Mouse (Mus musculus) midbrain, embryonic 12.5 days (tissue): ENCODE data around the gene Wdr18. TPM values are rescaled to one million over a fixed set of nuclear protein-coding genes. Genes with fewer than 3 reads are reported as not detected.

Experiments used
- ATAC-seq: fragments of 200-750 bp; cut with Nextera tagmentation; 2 replicates; pipeline ENCODE4 v1.8.0; 2017; ENCODE audit warnings: low read depth, moderate TSS enrichment, moderate library complexity; ENCODE audit not compliant: low FRiP score
- H3K27ac ChIP-seq: fragments of 300-500 bp; sonication (generic); replicated peaks from 2 replicates; pipeline ENCODE4 v1.5.1; 2016; ENCODE audit warnings: mild to moderate bottlenecking
- H3K27me3 ChIP-seq: fragments of 300-500 bp; sonication (generic); 2 replicates; pipeline ENCODE4 v1.6.1; 2016; ENCODE audit warnings: mild to moderate bottlenecking
- H3K36me3 ChIP-seq: fragments of 300-500 bp; sonication (generic); 2 replicates; pipeline ENCODE4 v1.6.1; 2016
- H3K4me1 ChIP-seq: fragments of 300-500 bp; sonication (generic); 2 replicates; pipeline ENCODE4 v1.6.1; 2016
- H3K4me2 ChIP-seq: fragments of 300-500 bp; sonication (generic); replicated peaks from 2 replicates; pipeline ENCODE4 v1.6.1; 2016; ENCODE audit warnings: mild to moderate bottlenecking, moderate library complexity
- H3K4me3 ChIP-seq: fragments of 300-500 bp; sonication (generic); 2 replicates; pipeline ENCODE4 v1.5.1; 2016; ENCODE audit warnings: mild to moderate bottlenecking
- H3K9ac ChIP-seq: fragments of 300-500 bp; sonication (generic); replicated peaks from 2 replicates; pipeline ENCODE4 v1.6.1; 2016; ENCODE audit warnings: mild to moderate bottlenecking, moderate library complexity
- H3K9me3 ChIP-seq: fragments of 300-500 bp; sonication (generic); 2 replicates; pipeline ENCODE4 v1.6.1; 2016; ENCODE audit warnings: mild to moderate bottlenecking
- WGBS: fragments of 180-500 bp; shearing (Covaris S2); methylation state at CpG from one replicate; pipeline ENCODE4 v1.1.7; 2016; 5-methylcytosine and 5-hydroxymethylcytosine counted together
- polyA plus RNA-seq: library from polyadenylated mRNA; unstranded; fragments of >200 nt; fragmentation: Nextera tagmentation; extraction: Ambion mirVana; gene quantifications from 2 replicates; pipeline ENCODE4 v1.2.1, GENCODE M21; 2016

Wdr18 gene
- polyA plus RNA-seq, 1 experiment from 2014 or later: 97.0 TPM

GRCm38 (mm10) chr10:79920056-79920890 is 39.7 kb upstream of the Wdr18 start:
- Histone ChIP-seq H3K9ac (0 out of 2 replicates have a peak overlapping the region, but pooled peaks have one; percentile 17), H3K36me3 (no peaks in the 10 kb centered on the region), H3K4me1 (peaks cover 48% of the 10 kb centered on the region), H3K9me3 (no peaks in the 10 kb centered on the region), H3K27me3 (peaks cover 72% of the 10 kb centered on the region), H3K27ac (no peak overlapping the region), H3K4me3 (peak overlapping the region; percentile 27), H3K4me2 (peak overlapping the region; percentile 42; the same call in 1 of the 2 replicates)
- ATAC-seq: 0 out of 2 replicates have a peak, but pooled peaks have one; percentile 10
- whole genome bisulfite sequencing: 16% methylated on average over 26 of the region's 26 CpGs

GRCm38 (mm10) chr10:79920958-79921535 is 38.9 kb upstream of the Wdr18 start, which contains the start of gene R3hdm4:
Gene R3hdm4, minus strand, starts transcription at chr10:79921208.
- Histone ChIP-seq H3K27me3 (peaks cover 76% of the 10 kb centered on the region), H3K9ac (0 out of 2 replicates have a peak within 1 kb of the TSS, but pooled peaks have one; percentile 17), H3K4me1 (peaks cover 48% of the 10 kb centered on the region), H3K4me2 (peak within 1 kb of the TSS; percentile 42), H3K9me3 (no peaks in the 10 kb centered on the region), H3K27ac (no peak within 1 kb of the TSS), H3K36me3 (no peaks in the 10 kb centered on the region), H3K4me3 (peak within 1 kb of the TSS; percentile 27)
- 4% methylated on average over 40 of the region's 41 CpGs for WGBS
- ATAC-seq: no peak

GRCm38 (mm10) chr10:79921572-79921971 is 38.4 kb upstream of the Wdr18 start:
- H3K36me3 ChIP-seq: no peaks in the 10 kb centered on the region
- H3K4me1 ChIP-seq: peaks cover 48% of the 10 kb centered on the region
- no peak for ATAC-seq
- peak overlapping the region; percentile 42 for H3K4me2 ChIP-seq
- H3K4me3 ChIP-seq: peak overlapping the region; percentile 27
- WGBS: under 1% methylated on average over 34 of the region's 34 CpGs
- H3K27me3 ChIP-seq: peaks cover 77% of the 10 kb centered on the region
- H3K9ac ChIP-seq: 0 out of 2 replicates have a peak overlapping the region, but pooled peaks have one; percentile 15
- H3K27ac ChIP-seq: no peak overlapping the region
- H3K9me3 ChIP-seq: no peaks in the 10 kb centered on the region

GRCm38 (mm10) chr10:79924998-79925784 is 34.8 kb upstream of the Wdr18 start:
- no peak for ATAC-seq
- peaks cover 45% of the 10 kb centered on the region for H3K27me3 ChIP-seq
- 10% methylated on average over 29 of the region's 29 CpGs for WGBS
- no peak overlapping the region; the same call in 1 of the 2 replicates for H3K9ac ChIP-seq
- no peak overlapping the region for H3K4me2 ChIP-seq
- 0 out of 2 replicates have a peak overlapping the region, but pooled peaks have one; percentile 0 for H3K4me3 ChIP-seq
- H3K36me3 ChIP-seq: no peaks in the 10 kb centered on the region
- H3K9me3 ChIP-seq: no peaks in the 10 kb centered on the region
- peaks cover 54% of the 10 kb centered on the region for H3K4me1 ChIP-seq
- no peak overlapping the region for H3K27ac ChIP-seq

- peaks cover 4% of the 10 kb centered on the region for H3K36me3 ChIP-seq
- H3K9ac ChIP-seq: peak overlapping the region; percentile 88; the same call in 1 of the 2 replicates
- peak overlapping the region; percentile 88 for H3K4me2 ChIP-seq
- WGBS: 10% methylated on average over 14 of the region's 15 CpGs
- no peak; the same call in 1 of the 2 replicates for ATAC-seq
- peak overlapping the region; percentile 90; the same call in 1 of the 2 replicates for H3K27ac ChIP-seq
- H3K27me3 ChIP-seq: peaks cover 38% of the 10 kb centered on the region
- no peaks in the 10 kb centered on the region for H3K9me3 ChIP-seq
- H3K4me1 ChIP-seq: peaks cover 54% of the 10 kb centered on the region
- H3K4me3 ChIP-seq: peak overlapping the region; percentile 90
These were observed 34.0 kb upstream of the Wdr18 start for GRCm38 (mm10) chr10:79925785-79926490.

GRCm38 (mm10) chr10:79926491-79927323 is 33.2 kb upstream of the Wdr18 start, which contains the start of gene Arid3a:
Gene Arid3a, plus strand, starts transcription at chr10:79927043.
- Histone ChIP-seq H3K4me2 (peak within 1 kb of the TSS; percentile 88), H3K9ac (peak within 1 kb of the TSS; percentile 88), H3K4me1 (peaks cover 49% of the 10 kb centered on the region), H3K27ac (peak within 1 kb of the TSS; percentile 90), H3K36me3 (peaks cover 12% of the 10 kb centered on the region), H3K4me3 (peak within 1 kb of the TSS; percentile 90), H3K9me3 (no peaks in the 10 kb centered on the region), H3K27me3 (peaks cover 30% of the 10 kb centered on the region)
- WGBS: under 1% methylated on average over 63 of the region's 63 CpGs
- ATAC-seq: peak; percentile 70

GRCm38 (mm10) chr10:79927324-79928029 is 32.5 kb upstream of the Wdr18 start:
- Histone ChIP-seq H3K9ac (peak overlapping the region; percentile 88), H3K9me3 (no peaks in the 10 kb centered on the region), H3K27ac (peak overlapping the region; percentile 90), H3K4me3 (peak overlapping the region; percentile 90), H3K4me2 (peak overlapping the region; percentile 88), H3K27me3 (peaks cover 23% of the 10 kb centered on the region), H3K36me3 (peaks cover 20% of the 10 kb centered on the region), H3K4me1 (peaks cover 55% of the 10 kb centered on the region)
- ATAC-seq: peak; percentile 41
- WGBS: 0% methylated on average over 54 of the region's 54 CpGs

- Histone ChIP-seq H3K9ac (peak overlapping the region; percentile 88), H3K36me3 (peaks cover 26% of the 10 kb centered on the region), H3K9me3 (no peaks in the 10 kb centered on the region), H3K4me2 (peak overlapping the region; percentile 88), H3K27me3 (peaks cover 16% of the 10 kb centered on the region), H3K4me1 (peaks cover 62% of the 10 kb centered on the region), H3K4me3 (peak overlapping the region; percentile 90), H3K27ac (peak overlapping the region; percentile 90)
- no peak for ATAC-seq
- WGBS: 0% methylated on average over 23 of the region's 29 CpGs
These were observed 31.8 kb upstream of the Wdr18 start for GRCm38 (mm10) chr10:79928030-79928694.

- peak overlapping the region; percentile 88 for H3K9ac ChIP-seq
- peaks cover 31% of the 10 kb centered on the region for H3K36me3 ChIP-seq
- no peaks in the 10 kb centered on the region for H3K9me3 ChIP-seq
- peaks cover 65% of the 10 kb centered on the region for H3K4me1 ChIP-seq
- H3K4me2 ChIP-seq: peak overlapping the region; percentile 88
- peak overlapping the region; percentile 90 for H3K4me3 ChIP-seq
- ATAC-seq: no peak
- H3K27ac ChIP-seq: peak overlapping the region; percentile 90
- WGBS: 31% methylated on average over 9 of the region's 9 CpGs
- peaks cover 8% of the 10 kb centered on the region for H3K27me3 ChIP-seq
These were observed 30.8 kb upstream of the Wdr18 start for GRCm38 (mm10) chr10:79928907-79929701.
